Mouse (Mus musculus): Measurements from ENCODE around the gene Cep57l1.

DNA sequence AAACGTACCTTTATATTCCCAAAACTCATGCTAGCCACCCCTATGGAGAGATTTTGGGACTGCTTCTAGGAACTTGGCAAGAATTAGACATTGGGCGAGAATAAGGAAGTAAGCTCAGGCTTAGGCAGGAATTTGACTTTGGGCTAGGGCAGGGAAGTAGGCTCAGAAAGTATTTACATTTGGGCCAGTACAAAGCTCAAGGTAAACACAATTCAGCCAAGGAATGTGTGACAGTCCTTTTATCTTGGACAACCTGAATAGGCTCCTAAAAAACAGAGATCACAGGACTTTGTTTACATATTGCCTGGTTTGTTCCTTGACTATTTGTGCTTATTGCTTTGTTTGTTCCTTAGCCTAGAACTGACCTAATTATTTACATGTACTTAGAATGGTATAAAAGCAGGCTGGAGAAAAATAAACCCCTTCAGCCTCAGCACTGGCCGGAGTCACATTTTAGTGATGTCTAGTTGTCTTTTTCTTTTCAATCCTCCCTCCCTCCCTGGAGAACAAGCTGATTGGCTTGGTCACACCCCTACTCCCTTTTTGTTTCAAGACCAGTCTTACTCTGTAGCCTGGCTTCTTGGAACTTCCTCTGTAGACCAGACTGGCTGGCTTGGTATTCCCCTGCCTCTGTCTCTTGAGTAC lies 45.8 kb downstream of the Cep57l1 start:
- no peak for TF ChIP-seq POLR2A (IDR thresholded peaks at IDR 0.05; ENCODE audit: borderline replicate concordance, low read depth, low read length)
- TF ChIP-seq CTCF (IDR thresholded peaks at IDR 0.05; ENCODE audit: low read depth, low read length), result no peak
